Mouse (Mus musculus) liver, embryonic 16.5 days (tissue): Measurements from ENCODE around the gene Bsn. TPM values are rescaled to one million over a fixed set of nuclear protein-coding genes. Genes with fewer than 3 reads are reported as not detected.
"Not testable (repeated sequence)": the region's sequence is repeated elsewhere in the genome, so short reads cannot be mapped to it uniquely, and the experiment has no call there.

Source experiments
- ATAC-seq: fragments of 200-750 bp; cut with Nextera tagmentation; 2 replicates; pipeline ENCODE4 v1.8.0; 2017; ENCODE audit warnings: low read depth, mild to moderate bottlenecking, moderate number of reproducible peaks, moderate library complexity
- H3K27ac ChIP-seq: fragments of 300-500 bp; sonication (generic); 2 replicates; pipeline ENCODE4 v1.5.1; 2014; ENCODE audit warnings: mild to moderate bottlenecking, low read length
- H3K27me3 ChIP-seq: fragments of 300-500 bp; sonication (generic); 2 replicates; pipeline ENCODE4 v1.6.1; 2014; ENCODE audit warnings: low read depth, low read length, mixed read lengths; ENCODE audit not compliant: control insufficient read depth, insufficient read depth
- H3K36me3 ChIP-seq: fragments of 300-500 bp; sonication (generic); 2 replicates; pipeline ENCODE4 v1.6.1; 2014; ENCODE audit warnings: mild to moderate bottlenecking; ENCODE audit not compliant: control insufficient read depth, insufficient read depth
- H3K4me1 ChIP-seq: fragments of 300-500 bp; sonication (generic); 2 replicates; pipeline ENCODE4 v1.6.1; 2014; ENCODE audit warnings: low read depth, low read length, mixed read lengths; ENCODE audit not compliant: control insufficient read depth
- H3K4me2 ChIP-seq: fragments of 300-500 bp; sonication (generic); 2 replicates; pipeline ENCODE4 v1.6.1; 2014; ENCODE audit warnings: low read depth, low read length, mixed read lengths
- H3K4me3 ChIP-seq: fragments of 300-500 bp; sonication (generic); 2 replicates; pipeline ENCODE4 v1.5.1; 2014; ENCODE audit warnings: low read depth, mild to moderate bottlenecking, low read length
- H3K9ac ChIP-seq: fragments of 300-500 bp; sonication (generic); 2 replicates; pipeline ENCODE4 v1.6.1; 2014; ENCODE audit warnings: low read depth, low read length
- H3K9me3 ChIP-seq: fragments of 300-500 bp; sonication (generic); replicated peaks from 2 replicates; pipeline ENCODE4 v1.6.1; 2016; ENCODE audit warnings: low read length; ENCODE audit not compliant: control insufficient read depth
- WGBS: fragments of 180-500 bp; shearing (Covaris S2); extraction: QIAGEN DNeasy Blood & Tissue Kit; methylation state at CpG from one replicate; pipeline ENCODE4 v1.1.7; 2014; ENCODE audit not compliant: insufficient replicate concordance; 5-methylcytosine and 5-hydroxymethylcytosine counted together
- polyA plus RNA-seq: library from polyadenylated mRNA; unstranded; fragments of >200 nt; fragmentation: Nextera tagmentation; extraction: Ambion mirVana; gene quantifications from 2 replicates; pipeline ENCODE4 v1.2.1, GENCODE M21; 2015

The Bsn gene
- polyA plus RNA-seq, 1 experiment from 2014 or later, result 1.2 TPM

- H3K27ac ChIP-seq, result no peak overlapping the region
Observed at GRCm38 (mm10) chr9:108137523-108137922, 52.7 kb downstream of the Bsn start.

GRCm38 (mm10) chr9:108136930-108137462, 53.2 kb downstream of the Bsn start:
- ATAC-seq, result no peak
- Histone ChIP-seq H3K9me3 (no peaks in the 10 kb centered on the region), H3K4me1 (no peaks in the 10 kb centered on the region), H3K36me3 (no peaks in the 10 kb centered on the region), H3K4me3 (no peak overlapping the region), H3K27ac (no peak overlapping the region), H3K4me2 (no peak overlapping the region), H3K27me3 (peaks cover 6% of the 10 kb centered on the region), H3K9ac (no peak overlapping the region)
- WGBS, result 68% methylated on average over 6 of the region's 6 CpGs

More at GRCm38 (mm10) chr9:108137523-108137922, 52.7 kb downstream of the Bsn start:
- H3K27me3 ChIP-seq, result peaks cover 6% of the 10 kb centered on the region
- H3K9me3 ChIP-seq, result no peaks in the 10 kb centered on the region
- no peak overlapping the region for H3K4me3 ChIP-seq
- 21% methylated on average over 17 of the region's 17 CpGs for WGBS
- no peak overlapping the region for H3K9ac ChIP-seq
- ATAC-seq, result no peak
- no peaks in the 10 kb centered on the region for H3K36me3 ChIP-seq
- no peaks in the 10 kb centered on the region for H3K4me1 ChIP-seq
- no peak overlapping the region for H3K4me2 ChIP-seq

- Histone ChIP-seq H3K4me3 (no peak overlapping the region), H3K4me2 (no peak overlapping the region), H3K4me1 (no peaks in the 10 kb centered on the region), H3K27ac (no peak overlapping the region), H3K27me3 (peaks cover 6% of the 10 kb centered on the region), H3K9me3 (no peaks in the 10 kb centered on the region), H3K9ac (no peak overlapping the region), H3K36me3 (no peaks in the 10 kb centered on the region)
- ATAC-seq, result no peak
- WGBS, result 24% methylated on average over 1 of the region's 1 CpGs
Observed at GRCm38 (mm10) chr9:108136225-108136624, 54.0 kb downstream of the Bsn start.

- not testable (repeated sequence) for H3K27me3 ChIP-seq, H3K4me3 ChIP-seq, H3K4me1 ChIP-seq, H3K9ac ChIP-seq, H3K4me2 ChIP-seq, H3K9me3 ChIP-seq, ATAC-seq, H3K27ac ChIP-seq, H3K36me3 ChIP-seq
- 55% methylated on average over 3 of the region's 3 CpGs for WGBS
Observed at GRCm38 (mm10) chr9:108135679-108136078, 54.5 kb downstream of the Bsn start.

GRCm38 (mm10) chr9:108133478-108133877, 56.7 kb downstream of the Bsn start:
- H3K27ac ChIP-seq, result no peak overlapping the region
- H3K4me3 ChIP-seq, result no peak overlapping the region
- peaks cover 6% of the 10 kb centered on the region for H3K27me3 ChIP-seq
- no peaks in the 10 kb centered on the region for H3K9me3 ChIP-seq
- H3K4me1 ChIP-seq, result no peaks in the 10 kb centered on the region
- WGBS, result 67% methylated on average over 1 of the region's 1 CpGs
- no peaks in the 10 kb centered on the region for H3K36me3 ChIP-seq
- no peak for ATAC-seq
- no peak overlapping the region for H3K4me2 ChIP-seq
- H3K9ac ChIP-seq, result no peak overlapping the region

- WGBS, result 62% methylated on average over 3 of the region's 3 CpGs
- no peaks in the 10 kb centered on the region for H3K36me3 ChIP-seq
- no peak overlapping the region for H3K4me3 ChIP-seq
- no peak overlapping the region for H3K4me2 ChIP-seq
- no peaks in the 10 kb centered on the region for H3K4me1 ChIP-seq
- H3K27ac ChIP-seq, result no peak overlapping the region
- no peaks in the 10 kb centered on the region for H3K9me3 ChIP-seq
- H3K9ac ChIP-seq, result no peak overlapping the region
- peaks cover 2% of the 10 kb centered on the region; the same call in 1 of the 2 replicates for H3K27me3 ChIP-seq
- ATAC-seq, result no peak
Observed at GRCm38 (mm10) chr9:108132373-108132772, 57.8 kb downstream of the Bsn start.

GRCm38 (mm10) chr9:108131502-108131901, 58.7 kb downstream of the Bsn start:
- no peak overlapping the region for H3K4me3 ChIP-seq
- 34% methylated on average over 5 of the region's 5 CpGs for WGBS
- no peak overlapping the region for H3K9ac ChIP-seq
- H3K4me1 ChIP-seq, result no peaks in the 10 kb centered on the region
- H3K4me2 ChIP-seq, result no peak overlapping the region
- ATAC-seq, result no peak
- no peaks in the 10 kb centered on the region for H3K27me3 ChIP-seq
- H3K9me3 ChIP-seq, result no peaks in the 10 kb centered on the region
- H3K27ac ChIP-seq, result no peak overlapping the region
- H3K36me3 ChIP-seq, result no peaks in the 10 kb centered on the region

GRCm38 (mm10) chr9:108129042-108129948, 60.9 kb downstream of the Bsn start:
- Histone ChIP-seq H3K9ac (no peak overlapping the region), H3K27me3 (no peaks in the 10 kb centered on the region), H3K4me1 (no peaks in the 10 kb centered on the region), H3K27ac (no peak overlapping the region), H3K4me3 (no peak overlapping the region), H3K9me3 (no peaks in the 10 kb centered on the region), H3K4me2 (no peak overlapping the region), H3K36me3 (no peaks in the 10 kb centered on the region)
- ATAC-seq, result no peak
- WGBS, result 51% methylated on average over 13 of the region's 13 CpGs

GRCm38 (mm10) chr9:108128248-108128647, 61.9 kb downstream of the Bsn start:
- no peaks in the 10 kb centered on the region for H3K27me3 ChIP-seq
- H3K4me2 ChIP-seq, result no peak overlapping the region
- H3K9me3 ChIP-seq, result no peaks in the 10 kb centered on the region
- WGBS, result 63% methylated on average over 11 of the region's 11 CpGs
- no peak overlapping the region for H3K27ac ChIP-seq
- H3K36me3 ChIP-seq, result no peaks in the 10 kb centered on the region
- H3K4me1 ChIP-seq, result no peaks in the 10 kb centered on the region
- no peak overlapping the region for H3K9ac ChIP-seq
- ATAC-seq, result no peak
- no peak overlapping the region for H3K4me3 ChIP-seq
